Mouse (Mus musculus) megakaryocyte-erythroid progenitor cell, adult 5-6 weeks (primary cell): ENCODE measurements around the gene Epb41l2. TPM values are rescaled to one million over a fixed set of nuclear protein-coding genes. Genes with fewer than 3 reads are reported as not detected.
A peak's percentile ranks its signal among the peaks of the same experiment; 100 is the strongest.

ENCODE experiments used
- ATAC-seq: replicated peaks from 2 replicates; pipeline ENCODE4 v1.8.0; 2016; ENCODE audit warnings: mild to moderate bottlenecking, inconsistent platforms; ENCODE audit not compliant: severe bottlenecking, poor library complexity, low FRiP score, low TSS enrichment
- total RNA-seq, 2 experiments: library from RNA; stranded (forward) in 1 of 2; stranded (reverse) in 1 of 2; fragments of 200-1000, 215-1000 nt in 1 of 2; fragments of >200 nt in 1 of 2; fragmentation: Nextera tagmentation in 1 of 2; gene quantifications; 2 replicates each; pipeline ENCODE4 v1.2.3; 2014 to 2017

Gene Epb41l2
- total RNA-seq, 2 experiments from 2014 or later = 12.8 to 16.0 TPM

DNA sequence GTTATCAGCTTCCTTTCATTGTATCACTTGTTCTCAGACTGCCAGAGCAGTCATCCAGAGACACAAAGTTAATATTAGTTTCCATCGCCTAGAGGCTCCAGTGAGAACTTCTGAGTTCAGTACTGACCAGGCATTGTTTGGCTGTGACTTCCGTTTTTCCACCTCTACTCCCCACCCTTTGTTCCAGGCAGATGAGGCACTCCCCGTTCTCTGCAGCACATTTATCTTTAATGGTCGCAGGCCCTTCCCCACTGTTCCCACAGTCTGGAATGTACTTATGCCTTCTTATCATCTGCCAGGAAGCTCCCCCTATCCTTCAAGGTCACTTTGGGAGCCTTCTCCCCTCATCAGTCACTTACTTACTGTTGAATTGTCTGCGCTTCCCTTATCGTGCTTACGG lies 67.9 kb downstream of the Epb41l2 start:
- ATAC-seq = no peak

GRCm38 (mm10) chr10:25428658-25429057 lies 69.1 kb downstream of the Epb41l2 start:
- ATAC-seq = no peak

DNA sequence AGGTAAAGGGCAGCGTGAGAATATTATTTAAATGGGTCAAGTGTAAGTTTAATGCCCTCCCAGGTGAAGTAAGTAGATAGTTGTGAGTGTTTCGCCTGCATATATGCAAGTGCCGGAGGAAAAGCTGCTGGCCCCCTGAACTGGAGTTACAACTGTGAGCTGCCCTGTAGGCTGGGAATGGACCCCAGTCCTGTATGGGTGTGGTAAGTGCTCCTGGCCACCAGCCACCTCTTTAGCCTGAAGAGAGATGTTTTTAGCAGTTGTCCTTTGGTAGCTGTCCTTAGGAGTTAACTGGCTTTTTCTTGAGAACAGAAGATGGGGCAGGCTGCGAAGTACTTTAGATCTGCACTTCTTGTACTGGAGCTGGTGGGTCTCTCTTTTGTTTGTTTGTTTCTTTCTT lies 69.7 kb downstream of the Epb41l2 start:
- no peak for ATAC-seq

DNA sequence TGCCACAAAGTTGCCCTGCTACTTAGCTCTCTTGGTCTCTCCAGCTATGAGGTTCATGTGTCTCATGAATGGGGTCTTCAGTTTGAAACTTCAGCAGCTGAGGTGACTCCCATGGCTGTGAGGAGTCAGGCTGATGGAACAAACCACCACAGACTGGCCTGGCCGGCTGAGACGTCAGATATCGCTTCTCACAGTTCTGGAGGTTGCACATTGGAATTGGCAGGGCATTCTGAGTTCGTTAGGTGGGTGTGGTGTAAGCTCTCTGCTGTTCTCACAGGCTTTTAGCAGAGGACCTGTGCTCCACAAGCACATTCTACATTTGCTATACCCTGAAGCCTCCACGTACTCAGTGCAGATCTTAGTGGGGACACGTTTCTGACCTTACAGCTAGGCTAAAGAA lies 71.3 kb downstream of the Epb41l2 start:
- ATAC-seq = peak; percentile 80

DNA sequence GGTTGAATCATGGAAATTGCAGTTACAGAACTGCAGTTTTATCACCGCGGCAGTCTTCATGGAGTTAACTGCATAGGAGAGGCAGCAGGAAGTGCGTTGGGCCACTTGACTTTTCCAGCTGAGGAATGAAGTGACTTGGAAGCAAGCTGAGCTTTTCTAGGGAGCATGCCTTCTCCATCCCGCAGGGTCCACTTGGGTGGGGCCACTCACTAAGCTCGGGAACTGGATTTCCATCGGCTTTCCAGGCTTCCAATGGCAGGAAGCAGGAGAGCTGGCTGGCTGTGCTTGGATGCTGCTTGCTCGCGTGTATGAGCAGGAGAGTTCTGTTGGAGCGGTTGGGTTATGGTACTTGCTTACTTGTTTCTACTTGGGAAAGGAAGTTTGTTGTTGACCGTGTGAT lies 72.8 kb downstream of the Epb41l2 start:
- ATAC-seq = no peak

- no peak for ATAC-seq
These were observed 73.3 kb downstream of the Epb41l2 start for GRCm38 (mm10) chr10:25432938-25433337.

DNA sequence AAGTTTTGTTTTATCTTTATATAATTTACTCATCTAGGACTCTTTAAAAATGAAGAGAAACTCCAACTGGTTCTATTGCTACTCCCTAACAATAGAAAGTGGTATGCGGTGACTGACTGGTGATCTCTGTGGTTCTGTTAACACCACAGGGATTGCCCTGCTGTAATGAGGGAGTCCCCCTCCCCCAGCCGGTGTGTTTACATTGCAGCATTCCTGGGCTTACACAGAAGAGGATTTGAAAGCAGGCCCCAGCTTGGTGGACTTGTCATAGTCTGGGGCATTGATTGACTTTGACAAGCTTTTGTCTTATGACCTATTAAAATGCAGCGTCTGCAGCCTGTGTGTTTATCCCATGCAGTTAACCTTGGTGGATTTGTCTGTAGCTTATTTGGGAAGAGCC lies 73.9 kb downstream of the Epb41l2 start:
- no peak for ATAC-seq

DNA sequence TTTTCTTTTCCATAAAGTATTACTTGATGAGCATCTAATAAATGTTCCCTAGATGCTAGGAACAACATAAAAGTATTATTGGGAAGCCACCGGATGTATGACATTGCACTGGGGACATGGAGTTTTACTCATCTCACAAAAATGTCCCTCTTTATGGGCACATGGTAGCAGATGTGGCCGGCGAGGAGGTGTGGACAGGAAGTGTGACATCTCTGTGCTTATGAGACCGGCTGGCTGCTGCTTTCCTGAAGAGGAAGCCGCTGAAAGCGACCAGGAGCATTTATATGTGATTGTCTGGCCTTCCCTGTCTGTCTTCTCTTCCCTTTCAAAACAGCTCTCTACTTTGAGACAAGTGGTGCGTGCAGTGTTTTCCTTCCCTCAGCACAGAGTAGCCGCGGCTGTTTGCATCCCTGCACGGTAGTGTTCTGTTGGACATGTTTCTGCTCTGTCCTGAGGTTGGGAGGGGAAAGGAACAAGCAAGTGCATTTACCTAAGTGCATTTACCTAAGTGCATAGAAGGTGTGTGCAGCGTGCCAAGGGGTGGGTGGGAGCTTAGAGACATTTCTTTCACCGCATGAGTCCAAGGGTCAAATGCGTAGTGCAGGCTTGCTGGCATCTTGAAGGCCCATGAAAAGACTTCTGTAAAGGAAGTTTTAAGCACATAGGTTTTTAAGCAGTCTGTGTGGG lies 74.9 kb downstream of the Epb41l2 start:
- no peak for ATAC-seq

- no peak for ATAC-seq
These were observed 77.3 kb downstream of the Epb41l2 start for GRCm38 (mm10) chr10:25436703-25437401.

- ATAC-seq = no peak
These were observed 78.1 kb downstream of the Epb41l2 start for GRCm38 (mm10) chr10:25437586-25438298.

DNA sequence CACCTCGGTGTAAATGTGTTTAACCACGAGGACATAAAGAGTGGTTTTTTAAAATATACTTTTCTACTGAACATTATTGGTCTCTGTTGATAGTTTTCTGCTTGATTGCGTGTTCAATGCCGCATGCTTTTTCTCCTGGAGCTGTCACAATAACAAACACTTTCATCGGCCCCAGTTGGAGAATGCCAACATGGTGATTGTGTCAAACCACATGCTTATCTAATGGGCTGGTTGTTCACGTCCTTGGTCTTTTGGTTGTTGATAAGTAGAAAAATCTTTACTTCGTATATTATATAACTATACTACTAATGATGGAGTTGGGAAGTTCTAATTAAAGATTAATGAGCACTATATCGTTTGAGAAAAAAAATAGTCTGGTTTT lies 78.7 kb downstream of the Epb41l2 start:
- peak; percentile 41; the same call in 1 of the 2 replicates for ATAC-seq

- ATAC-seq = no peak
These were observed 79.6 kb downstream of the Epb41l2 start for GRCm38 (mm10) chr10:25439163-25439562.

DNA sequence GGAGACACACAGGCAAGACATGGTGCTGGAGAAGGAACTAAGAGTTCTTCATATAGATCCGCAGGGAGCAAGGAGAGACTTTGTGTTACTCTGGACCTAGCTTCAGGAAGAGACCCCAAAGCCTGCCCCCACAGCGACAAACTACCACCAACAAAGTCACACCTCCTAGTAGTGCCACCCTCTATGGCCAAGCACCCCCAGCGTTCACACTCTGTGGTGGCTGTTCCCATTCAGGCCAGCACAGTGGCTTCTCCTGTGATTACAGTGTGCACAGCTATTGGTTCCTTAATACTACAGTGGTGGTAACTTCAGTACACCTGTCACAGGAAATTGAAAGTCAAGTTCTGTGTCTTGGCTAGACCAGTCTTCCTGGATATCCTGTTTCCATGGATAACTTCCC lies 80.3 kb downstream of the Epb41l2 start:
- no peak for ATAC-seq

DNA sequence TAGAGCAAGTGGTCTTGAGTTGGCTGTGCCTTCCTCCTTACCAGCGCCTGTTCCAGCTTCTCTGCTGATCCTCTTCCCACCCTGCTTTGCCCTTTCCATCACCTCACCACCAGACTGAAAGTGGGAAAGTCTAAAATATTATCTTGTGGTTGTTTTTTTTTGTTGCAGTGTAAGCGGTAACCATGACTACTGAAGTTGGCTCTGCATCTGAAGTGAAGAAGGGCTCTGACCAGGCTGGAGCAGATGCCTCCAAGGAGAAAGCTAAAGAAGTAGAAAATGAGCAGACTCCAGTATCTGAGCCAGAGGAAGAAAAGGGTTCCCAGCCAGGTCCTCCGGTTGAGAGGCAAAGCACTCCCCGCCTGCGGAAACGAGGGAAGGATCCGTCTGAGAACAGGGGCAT lies 81.8 kb downstream of the Epb41l2 start:
- no peak for ATAC-seq

- ATAC-seq = no peak
These were observed 84.0 kb downstream of the Epb41l2 start for GRCm38 (mm10) chr10:25443626-25444025.

DNA sequence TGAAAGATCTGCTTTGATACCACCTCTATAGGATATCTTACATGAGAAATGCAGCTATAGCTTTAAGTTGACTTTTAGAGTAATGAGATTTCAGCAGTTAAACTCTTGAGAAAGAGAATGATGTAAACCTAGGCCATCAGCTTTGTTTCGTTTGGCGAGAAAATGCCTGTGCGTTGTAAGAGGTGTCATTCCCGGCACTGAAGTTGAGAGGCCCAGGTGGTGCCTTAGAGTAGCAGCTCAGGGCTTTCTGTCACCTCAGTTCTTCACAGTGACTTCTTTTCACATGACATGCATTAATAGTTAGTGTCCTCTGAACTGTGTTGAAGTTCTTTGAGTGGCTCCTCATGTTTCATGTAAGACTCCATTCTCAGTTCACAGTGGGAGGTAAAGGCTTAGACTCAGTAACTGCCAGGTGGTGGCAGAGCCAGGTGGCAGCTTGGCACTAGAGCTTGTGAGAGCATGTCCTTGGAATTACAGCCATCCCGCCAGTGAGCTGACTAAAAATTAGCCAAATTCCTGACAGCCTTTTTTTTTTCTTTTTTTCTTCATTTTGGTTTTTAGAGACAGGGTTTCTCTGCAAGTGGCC lies 84.7 kb downstream of the Epb41l2 start:
- no peak for ATAC-seq

DNA sequence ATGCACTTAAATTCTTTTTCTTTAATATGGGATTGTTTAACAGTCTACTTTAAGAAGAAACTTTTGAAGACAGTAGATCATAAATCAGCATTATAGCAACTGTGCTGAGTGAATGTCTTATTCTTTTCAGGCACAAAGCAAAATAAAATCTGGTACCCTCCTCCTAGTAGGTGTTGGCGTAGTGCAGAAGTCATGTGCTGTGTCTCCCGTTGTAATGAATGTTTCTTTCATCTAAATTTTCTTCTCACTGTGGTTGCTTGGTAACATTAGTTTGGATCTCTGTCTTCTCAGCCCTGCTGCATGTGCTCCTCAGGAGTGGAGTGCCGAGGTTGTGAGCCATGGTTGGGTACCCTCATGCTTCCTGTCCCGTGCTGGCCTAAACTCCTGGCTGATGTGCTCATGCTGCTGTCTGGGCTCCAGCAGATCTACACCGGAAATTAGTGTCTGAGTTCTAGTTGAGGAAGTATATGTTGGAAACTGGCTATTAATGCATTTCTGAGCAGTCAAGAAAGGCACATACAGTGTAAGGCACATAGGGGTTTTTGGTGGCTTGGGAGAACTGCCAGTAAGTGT lies 87.4 kb downstream of the Epb41l2 start:
- no peak for ATAC-seq

DNA sequence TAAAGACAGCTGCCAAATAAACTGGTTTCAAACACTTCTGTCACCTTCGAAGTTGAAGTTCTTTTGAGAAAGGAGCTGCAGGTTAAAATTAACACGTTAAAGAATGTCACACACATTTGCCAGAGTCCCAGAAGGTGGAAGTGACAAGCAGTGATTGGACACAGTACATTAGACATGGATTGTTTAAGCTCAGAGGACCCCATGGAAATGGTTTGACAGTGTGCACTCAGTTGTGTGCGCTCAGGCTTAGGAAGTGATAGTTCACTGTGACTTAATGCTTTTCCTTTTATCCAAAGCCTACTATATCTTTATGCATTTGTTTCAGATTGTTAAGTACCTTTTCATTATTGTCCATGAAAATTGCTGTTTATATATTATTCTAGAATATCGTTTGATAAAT lies 89.1 kb downstream of the Epb41l2 start:
- no peak for ATAC-seq

DNA sequence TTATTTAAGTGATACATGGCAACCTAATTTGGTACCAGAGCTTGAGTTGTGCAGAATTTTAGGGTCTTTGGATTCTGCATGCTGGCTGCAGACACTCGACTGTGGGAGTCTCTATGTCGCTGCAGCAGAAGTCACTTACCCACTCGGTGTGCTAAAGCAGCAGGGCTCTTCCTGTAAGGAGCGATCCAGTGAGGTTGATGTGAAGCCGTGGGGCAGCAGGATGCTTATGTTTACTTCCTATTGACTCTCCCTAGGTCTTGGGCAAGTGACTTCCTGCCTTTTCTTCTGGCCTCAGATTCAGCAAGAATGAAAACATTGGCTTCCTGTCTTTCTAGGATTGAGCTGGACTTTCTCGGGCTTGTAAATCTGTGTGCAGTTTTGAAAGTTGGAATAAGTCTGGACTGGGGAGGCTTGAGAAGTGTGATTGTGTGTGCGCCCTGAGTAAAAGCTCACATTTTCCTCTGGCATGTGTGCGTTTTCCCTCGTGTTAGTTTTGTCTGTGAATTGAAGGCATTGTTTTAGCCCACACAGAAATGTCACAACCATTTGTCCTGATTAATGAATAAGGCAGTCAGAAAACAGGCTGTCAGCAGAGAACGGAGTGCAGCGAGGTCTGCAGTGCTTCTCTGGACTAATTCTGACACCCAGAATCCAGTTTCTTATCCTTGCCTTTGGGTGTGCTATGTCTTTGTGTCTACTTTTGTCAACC lies 89.9 kb downstream of the Epb41l2 start:
- ATAC-seq = no peak
